Mouse (Mus musculus): ENCODE measurements around the gene Eif4b. TPM values are rescaled to one million over a fixed set of nuclear protein-coding genes. Genes with fewer than 3 reads are reported as not detected.

Eif4b gene
- total RNA-seq, 2 experiments from 2014 or later, result 187 to 246 TPM

DNA sequence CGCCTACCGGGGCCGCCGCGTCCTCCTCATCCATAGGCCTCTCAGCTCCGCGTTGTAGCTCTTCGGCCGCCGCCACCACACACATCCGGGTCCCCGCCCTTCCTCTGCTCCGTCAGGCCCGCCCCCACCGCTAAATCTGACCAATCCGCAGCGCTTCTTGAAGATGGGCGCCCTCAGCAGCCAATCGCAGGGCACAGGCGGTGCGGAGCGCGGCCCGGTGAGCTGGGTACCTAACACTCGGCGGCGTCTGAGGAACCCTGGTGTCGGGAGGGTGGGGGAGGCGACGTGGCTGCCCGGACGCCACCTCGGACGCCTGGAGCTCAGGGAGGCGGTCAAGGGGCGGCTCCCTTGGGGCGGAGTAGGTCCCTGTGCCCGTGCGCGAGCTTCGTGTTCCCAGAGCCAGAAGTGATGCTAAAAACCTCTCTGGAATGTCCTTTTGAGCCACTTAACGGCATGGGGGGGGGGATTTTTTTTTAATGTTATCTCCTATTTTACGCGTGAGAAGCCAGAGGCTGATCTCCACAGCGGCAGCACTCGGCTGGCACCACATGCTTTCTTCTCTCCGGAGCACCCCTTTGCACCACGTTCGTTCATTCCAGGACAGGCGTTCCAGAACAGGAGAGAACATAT, 62.7 kb downstream of the Eif4b start, which contains the start of gene Spryd3:
TSS of gene Spryd3 (minus strand) at position 106 of the 630 bp plus-strand sequence.
- H3K27ac ChIP-seq, result peak within 1 kb of the TSS; percentile 92
- intact Hi-C loops (cut with DNase I), result loop anchor here (1.0 kb wide), 1 partner anchor 34 kb away; no protein-coding TSS in a partner anchor
- peak; percentile 97 for DNase-seq
- TF ChIP-seq CTCF (IDR thresholded peaks at IDR 0.05), result no peak
- H3K4me3 ChIP-seq, result peak within 1 kb of the TSS; percentile 98

DNA sequence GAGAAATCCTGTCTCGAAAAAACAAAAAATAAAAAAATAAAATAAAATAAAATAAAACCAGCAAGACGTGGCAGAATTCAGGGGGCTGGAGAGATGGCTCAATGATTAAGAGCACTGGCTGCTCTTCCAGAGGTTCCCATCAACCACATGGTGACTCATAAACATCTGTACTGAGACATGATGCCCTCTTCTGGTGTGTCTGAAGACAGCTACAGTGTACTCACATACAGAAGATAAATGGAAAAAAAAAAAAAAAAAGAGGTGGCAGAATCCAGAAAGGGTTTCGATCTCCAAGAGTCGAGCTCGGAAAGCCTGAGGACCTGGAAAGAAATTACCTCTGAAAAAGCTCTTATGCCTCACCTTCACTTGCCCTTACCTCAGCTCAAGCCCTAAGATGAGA, 67.5 kb downstream of the Eif4b start:
- no peak for DNase-seq
- no peak overlapping the region for H3K4me3 ChIP-seq
- intact Hi-C loops (cut with DNase I), result no loop called here
- TF ChIP-seq CTCF (IDR thresholded peaks at IDR 0.05), result no peak
- H3K27ac ChIP-seq, result no peak overlapping the region

DNA sequence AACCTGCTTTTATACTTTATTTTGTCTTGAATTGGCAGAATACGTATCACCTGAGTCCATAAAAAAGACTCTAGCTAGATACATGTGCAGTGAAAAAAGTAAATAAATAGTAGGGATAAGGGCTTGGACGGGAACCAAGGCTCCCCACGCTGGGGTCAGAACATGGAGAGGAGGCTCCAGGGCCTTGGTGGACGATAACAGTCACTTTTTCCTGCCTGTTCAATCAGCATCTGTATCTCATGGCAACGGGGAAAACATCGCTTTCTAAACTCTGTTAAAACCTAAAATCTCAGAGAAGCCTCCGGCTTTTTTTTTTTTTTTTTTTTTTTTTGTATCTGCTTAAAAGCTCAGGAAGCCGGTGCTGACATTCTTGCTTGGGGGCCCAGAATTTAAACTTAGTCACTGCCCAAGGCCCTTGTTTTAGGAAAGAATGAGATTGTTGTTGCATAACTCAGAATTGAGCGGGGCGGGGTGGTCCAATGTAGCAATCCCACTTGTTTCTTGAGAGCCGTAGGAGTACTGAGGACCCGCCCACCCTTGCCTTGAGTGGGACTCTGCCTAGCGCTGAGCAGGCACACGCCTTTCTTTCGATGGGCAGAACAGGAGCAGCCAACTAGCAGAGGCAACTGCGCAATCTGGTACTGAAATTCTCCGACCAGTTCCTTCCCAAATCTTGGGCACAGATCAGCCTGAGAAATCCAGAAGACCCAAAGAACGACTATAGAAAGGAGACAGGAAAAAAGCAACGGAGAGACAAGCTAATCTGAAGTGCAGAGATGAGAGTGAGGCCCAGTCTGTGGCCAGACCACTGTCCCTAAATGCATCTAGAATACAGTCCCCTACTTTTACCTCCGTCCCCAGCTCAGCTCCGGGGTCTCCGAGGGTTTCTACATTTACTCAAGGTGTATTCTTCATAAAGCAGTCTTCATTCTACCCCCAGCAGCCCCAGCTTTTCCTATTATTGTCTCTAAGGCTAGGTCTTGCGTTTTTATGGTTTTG, 69.6 kb downstream of the Eif4b start:
- intact Hi-C loops (cut with DNase I), result no loop called here
- TF ChIP-seq CTCF (IDR thresholded peaks at IDR 0.05), result no peak
- DNase-seq, result peak; percentile 80
- Histone ChIP-seq H3K27ac (peak overlapping the region; percentile 87), H3K4me3 (peak overlapping the region; percentile 68)

DNA sequence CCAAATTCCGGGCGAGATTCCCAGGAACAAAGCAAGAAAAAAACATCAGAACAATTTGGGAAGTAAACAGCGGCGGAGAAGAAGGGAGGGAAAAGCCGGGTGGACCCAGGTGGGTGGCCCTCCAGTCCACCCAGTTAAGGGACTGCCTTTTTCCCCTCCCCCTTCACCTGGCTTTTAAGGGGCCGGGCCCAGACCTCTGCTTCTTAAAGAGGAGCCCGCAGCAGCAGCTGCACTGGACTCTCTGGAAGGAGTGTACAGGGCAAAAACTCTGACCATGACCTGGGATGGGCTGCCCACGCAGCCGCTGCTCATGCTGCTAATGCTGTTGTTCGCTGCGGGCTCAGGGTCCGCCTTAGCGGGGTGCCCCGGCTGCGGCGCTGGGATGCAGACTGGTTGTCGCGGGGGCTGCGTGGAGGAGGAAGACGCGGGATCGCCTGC, 70.7 kb downstream of the Eif4b start, which contains the start of gene Igfbp6:
TSS of gene Igfbp6 (plus strand) at position 89 of the 438 bp plus-strand sequence.
- peak; percentile 74 for DNase-seq
- no peak for TF ChIP-seq CTCF (IDR thresholded peaks at IDR 0.05)
- intact Hi-C loops (cut with DNase I), result no loop called here
- Histone ChIP-seq H3K27ac (peak within 1 kb of the TSS; percentile 87), H3K4me3 (peak within 1 kb of the TSS; percentile 68)

DNA sequence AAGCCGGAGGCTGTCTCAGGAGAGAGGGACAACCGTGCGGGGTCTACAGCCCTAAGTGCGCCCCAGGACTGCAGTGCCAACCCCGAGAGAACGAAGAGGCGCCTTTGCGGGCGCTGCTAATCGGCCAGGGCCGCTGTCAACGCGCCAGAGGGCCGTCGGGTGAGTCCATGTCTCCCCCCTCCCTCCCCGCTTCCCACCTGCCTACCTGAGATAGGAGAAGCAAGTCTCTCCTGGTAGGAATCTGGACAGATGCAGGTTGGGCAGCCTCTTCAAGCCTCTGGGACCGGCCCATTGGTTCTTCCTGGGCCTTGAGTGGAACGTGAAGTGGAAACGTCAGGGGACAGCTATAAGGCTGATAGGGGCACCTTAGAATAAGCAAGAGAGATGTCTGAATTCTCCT, 71.2 kb downstream of the Eif4b start:
- TF ChIP-seq CTCF (IDR thresholded peaks at IDR 0.05), result no peak
- peak; percentile 49 for DNase-seq
- intact Hi-C loops (cut with DNase I), result loop anchor here (5.0 kb wide), 1 partner anchor 32 kb away; no protein-coding TSS in a partner anchor
- Histone ChIP-seq H3K27ac (peak overlapping the region; percentile 87), H3K4me3 (peak overlapping the region; percentile 68)

DNA sequence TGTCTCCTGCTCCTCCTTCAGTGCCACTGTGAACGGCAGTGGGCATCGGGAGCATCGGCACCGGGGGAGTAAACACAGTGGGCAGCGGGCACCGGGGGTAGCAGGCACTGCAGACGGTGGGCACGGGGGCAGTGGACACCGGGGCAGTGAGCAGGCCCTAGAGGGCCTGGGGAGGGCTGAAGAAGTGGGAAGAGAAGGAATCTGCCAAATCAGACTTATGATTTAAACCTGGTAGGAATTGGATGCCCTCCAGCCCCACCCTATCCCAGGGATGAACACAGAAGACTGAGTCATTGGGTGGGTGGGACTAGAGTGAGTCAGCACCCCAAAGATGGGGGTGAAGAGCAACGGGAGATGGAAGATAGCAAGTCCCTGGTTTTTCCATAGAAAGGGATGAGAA, 71.8 kb downstream of the Eif4b start:
- TF ChIP-seq CTCF (IDR thresholded peaks at IDR 0.05), result no peak
- Histone ChIP-seq H3K4me3 (peak overlapping the region; percentile 68), H3K27ac (peak overlapping the region; percentile 87)
- intact Hi-C loops (cut with DNase I), result loop anchor here (5.0 kb wide), 1 partner anchor 33 kb away; no protein-coding TSS in a partner anchor
- peak; percentile 75 for DNase-seq

DNA sequence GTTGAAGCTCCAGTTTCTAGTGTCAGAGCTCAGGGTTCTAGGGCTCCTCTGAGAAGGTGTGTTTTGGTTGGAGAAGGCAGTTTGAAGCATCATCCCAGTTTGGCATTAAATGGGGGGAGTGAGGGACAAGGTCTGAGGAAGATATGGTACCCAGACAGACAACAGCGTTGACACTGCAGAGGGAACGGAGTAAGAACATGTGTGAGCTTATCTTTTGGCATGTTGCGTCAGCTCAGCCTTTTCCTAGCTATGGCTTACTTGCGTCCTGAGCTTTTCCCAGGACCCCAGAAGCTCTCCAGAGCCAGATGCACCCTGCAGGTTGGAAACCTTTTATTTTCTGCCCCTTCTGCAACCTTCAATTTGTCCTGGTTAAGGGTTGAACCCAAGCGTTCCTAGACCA, 72.5 kb downstream of the Eif4b start:
- intact Hi-C loops (cut with DNase I), result loop anchor here (2.0 to 5.0 kb wide), 2 partner anchors 25 to 34 kb away; no protein-coding TSS in a partner anchor
- H3K4me3 ChIP-seq, result peak overlapping the region; percentile 68
- peak overlapping the region; percentile 44 for H3K27ac ChIP-seq
- TF ChIP-seq CTCF (IDR thresholded peaks at IDR 0.05), result no peak
- no peak for DNase-seq

Other genes starting within 250 kb of the Eif4b start
- not detected for gene Krt1, start 223.0 kb upstream of the Eif4b start, total RNA-seq (2021)
- gene Krt77, start 204.1 kb upstream of the Eif4b start, total RNA-seq (2021), result not detected
- gene Krt76, start 180.9 kb upstream of the Eif4b start, total RNA-seq (2021), result not detected
- not detected for gene Krt4, start 149.0 kb upstream of the Eif4b start, total RNA-seq (2021)
- gene Krt79, start 133.4 kb upstream of the Eif4b start, total RNA-seq (2021), result not detected
- not detected for gene Krt78, start 119.5 kb upstream of the Eif4b start, total RNA-seq (2021)
- gene Krt8, start 69.3 kb upstream of the Eif4b start, total RNA-seq (2021), result not detected
- under 1 TPM in 1 of 2 experiments, not detected in 1; 0.33 TPM for gene Krt18, start 45.6 kb upstream of the Eif4b start, total RNA-seq (2021)
- gene Tns2, start 26.6 kb downstream of the Eif4b start, total RNA-seq (2021), result 10 to 100 TPM; 39.1 to 44.1 TPM
- 1 to 10 TPM; 4.4 to 5.8 TPM for gene Spryd3, start 62.5 kb downstream of the Eif4b start, total RNA-seq (2021)
- 10 to 100 TPM; 34.3 to 87.7 TPM for gene Igfbp6, start 70.6 kb downstream of the Eif4b start, total RNA-seq (2021)
- gene Soat2, start 76.8 kb downstream of the Eif4b start, total RNA-seq (2021), result under 1 TPM in 1 of 2 experiments, not detected in 1; 0.14 TPM
- gene Zfp740, start 129.5 kb downstream of the Eif4b start, total RNA-seq (2021), result 10 to 100 TPM; 26.8 to 29.6 TPM
- 1 to 10 TPM; 5.8 to 8.8 TPM for gene Csad, start 131.0 kb downstream of the Eif4b start, total RNA-seq (2021)
- gene Itgb7, start 158.2 kb downstream of the Eif4b start, total RNA-seq (2021), result 1 to 10 TPM; 1.2 to 1.3 TPM
- gene Rarg, start 183.7 kb downstream of the Eif4b start, total RNA-seq (2021), result 10 to 100 TPM in 1 of 2 experiments, 1 to 10 TPM in 1; 9.9 to 11.9 TPM
- gene Gm9918, start 196.8 kb downstream of the Eif4b start, total RNA-seq (2021), result not detected
- gene Mfsd5, start 205.7 kb downstream of the Eif4b start, total RNA-seq (2021), result 10 to 100 TPM; 14.2 TPM
- gene Espl1, start 222.5 kb downstream of the Eif4b start, total RNA-seq (2021), result under 1 TPM; 0.06 to 0.31 TPM

All from gastrocnemius, adult 2 months (tissue).